Mouse (Mus musculus) olfactory bulb, adult 2 months (tissue): ENCODE measurements around the gene Hecw2.

ENCODE experiments used
- CTCF ChIP-seq: fragments of 200-500 bp; IDR thresholded peaks from 2 replicates; pipeline ENCODE4 v1.5.1; 2012; ENCODE audit warnings: low read depth, mild to moderate bottlenecking, low read length, moderate library complexity; ENCODE audit not compliant: insufficient read depth
- POLR2A ChIP-seq: fragments of 200-500 bp; IDR thresholded peaks from 2 replicates; pipeline ENCODE4 v1.6.1; 2012; ENCODE audit warnings: mild to moderate bottlenecking, low read depth, low read length, moderate library complexity; ENCODE audit not compliant: insufficient read depth

GRCm38 (mm10) chr1:53852086-53852610 is 342.8 kb downstream of the Hecw2 start:
- no peak for TF ChIP-seq CTCF
- no peak for TF ChIP-seq POLR2A
